Mouse (Mus musculus): ENCODE data around the gene Mettl2. TPM values are rescaled to one million over a fixed set of nuclear protein-coding genes. Genes with fewer than 3 reads are reported as not detected.

Gene Mettl2
- polyA plus RNA-seq, 1 experiment from 2014 or later = 52.3 TPM

DNA sequence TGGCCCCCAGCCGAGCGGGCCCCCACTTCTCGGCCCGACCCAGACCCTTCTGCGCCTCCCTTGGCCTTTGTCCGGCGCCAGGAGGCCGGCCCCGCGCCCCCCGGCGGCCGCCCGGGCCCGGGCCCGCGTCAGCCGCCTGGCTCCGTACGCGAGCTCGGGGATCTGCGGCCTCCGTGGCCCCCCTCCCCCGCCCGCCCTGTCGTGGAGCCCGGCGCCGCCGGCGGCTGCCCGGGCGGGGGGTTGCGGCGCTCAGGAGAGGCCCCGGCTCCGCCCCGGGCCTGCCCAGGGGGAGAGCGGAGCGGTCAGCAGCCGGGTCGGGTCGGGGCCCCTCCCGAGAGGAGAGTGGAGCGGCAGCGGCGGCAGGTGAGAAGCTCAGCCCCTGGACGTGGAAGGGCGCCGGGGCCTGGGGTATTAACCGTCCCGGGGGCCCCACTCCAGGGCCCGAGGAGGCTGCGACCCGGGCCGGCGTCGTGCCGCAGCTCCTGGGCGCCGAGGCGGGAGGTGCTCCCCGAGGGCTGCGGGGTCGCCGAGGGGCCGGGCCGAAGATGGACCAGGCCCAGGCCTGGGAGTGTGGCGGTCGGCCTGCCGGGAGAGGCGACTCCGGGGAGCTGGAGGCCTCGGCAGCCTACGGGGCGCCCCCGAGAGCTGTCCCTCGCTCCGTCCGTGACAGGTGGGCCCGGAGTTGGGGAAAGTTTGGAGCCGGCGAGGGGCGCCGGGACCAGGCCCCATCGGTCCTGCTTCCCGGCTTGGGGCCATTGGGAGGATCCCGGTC, 55.6 kb downstream of the Mettl2 start:
- H3K27ac ChIP-seq (ENCODE audit: low read depth, low read length) = peak overlapping the region; percentile 83
- ATAC-seq (ENCODE audit: low FRiP score, low TSS enrichment) = peak; percentile 66
- peaks cover 11% of the 10 kb centered on the region; the same call in 1 of the 2 replicates for H3K4me1 ChIP-seq (ENCODE audit: control insufficient read depth, insufficient read depth, low read length)
- peak overlapping the region; percentile 61 for H3K4me3 ChIP-seq (ENCODE audit: low read length)
- peak overlapping the region; percentile 87 for H3K9ac ChIP-seq (ENCODE audit: low read depth, low read length)
- 6% methylated on average over 55 of the region's 89 CpGs for WGBS
- H3K36me3 ChIP-seq (ENCODE audit: control insufficient read depth, insufficient read depth, low read length) = peaks cover 19% of the 10 kb centered on the region
- H3K4me2 ChIP-seq (replicated peaks; ENCODE audit: low read depth, low read length) = peak overlapping the region; percentile 73
- no peaks in the 10 kb centered on the region for H3K9me3 ChIP-seq (ENCODE audit: control insufficient read depth, low read length)
- no peaks in the 10 kb centered on the region for H3K27me3 ChIP-seq (ENCODE audit: control insufficient read depth, insufficient read depth, low read length)

GRCm38 (mm10) chr11:105182461-105182855, 56.2 kb downstream of the Mettl2 start:
- WGBS = 4% methylated on average over 4 of the region's 4 CpGs

GRCm38 (mm10) chr11:105184678-105185077, 58.5 kb downstream of the Mettl2 start:
- H3K36me3 ChIP-seq (ENCODE audit: control insufficient read depth, insufficient read depth, low read length) = peaks cover 19% of the 10 kb centered on the region
- no peaks in the 10 kb centered on the region for H3K27me3 ChIP-seq (ENCODE audit: control insufficient read depth, insufficient read depth, low read length)
- ATAC-seq (ENCODE audit: low FRiP score, low TSS enrichment) = no peak
- no peak overlapping the region for H3K4me2 ChIP-seq (replicated peaks; ENCODE audit: low read depth, low read length)
- no peak overlapping the region for H3K27ac ChIP-seq (ENCODE audit: low read depth, low read length)
- H3K4me1 ChIP-seq (ENCODE audit: control insufficient read depth, insufficient read depth, low read length) = peaks cover 7% of the 10 kb centered on the region; the same call in 1 of the 2 replicates
- H3K9me3 ChIP-seq (ENCODE audit: control insufficient read depth, low read length) = no peaks in the 10 kb centered on the region
- 97% methylated on average over 3 of the region's 3 CpGs for WGBS
- H3K4me3 ChIP-seq (ENCODE audit: low read length) = no peak overlapping the region
- H3K9ac ChIP-seq (ENCODE audit: low read depth, low read length) = no peak overlapping the region

More at GRCm38 (mm10) chr11:105182461-105182855, 56.2 kb downstream of the Mettl2 start:
- H3K4me2 ChIP-seq (replicated peaks; ENCODE audit: low read depth, low read length) = peak overlapping the region; percentile 73
- no peaks in the 10 kb centered on the region for H3K9me3 ChIP-seq (ENCODE audit: control insufficient read depth, low read length)
- peak overlapping the region; percentile 83 for H3K27ac ChIP-seq (ENCODE audit: low read depth, low read length)
- peak overlapping the region; percentile 87 for H3K9ac ChIP-seq (ENCODE audit: low read depth, low read length)
- peaks cover 19% of the 10 kb centered on the region for H3K36me3 ChIP-seq (ENCODE audit: control insufficient read depth, insufficient read depth, low read length)
- no peaks in the 10 kb centered on the region for H3K27me3 ChIP-seq (ENCODE audit: control insufficient read depth, insufficient read depth, low read length)
- H3K4me3 ChIP-seq (ENCODE audit: low read length) = peak overlapping the region; percentile 61
- no peak for ATAC-seq (ENCODE audit: low FRiP score, low TSS enrichment)
- peaks cover 11% of the 10 kb centered on the region; the same call in 1 of the 2 replicates for H3K4me1 ChIP-seq (ENCODE audit: control insufficient read depth, insufficient read depth, low read length)

Other genes starting within 250 kb of the Mettl2 start
- 0.74 and 0.99 TPM in 2 replicates for gene Efcab3, start 62.8 kb upstream of the Mettl2 start, polyA plus RNA-seq (2014; fragmentation: Nextera tagmentation; extraction: Ambion mirVana)
- not detected in 2 replicates for gene Gm10842, start 20.5 kb downstream of the Mettl2 start, polyA plus RNA-seq (2014; fragmentation: Nextera tagmentation; extraction: Ambion mirVana)
- gene Tlk2, start 52.4 kb downstream of the Mettl2 start, polyA plus RNA-seq (2014; fragmentation: Nextera tagmentation; extraction: Ambion mirVana) = 27.5 and 30.8 TPM in 2 replicates
- 10.9 and 11.5 TPM in 2 replicates for gene Mrc2, start 166.2 kb downstream of the Mettl2 start, polyA plus RNA-seq (2014; fragmentation: Nextera tagmentation; extraction: Ambion mirVana)